Mouse (Mus musculus): ENCODE results near the gene S100a14. TPM values are rescaled to one million over a fixed set of nuclear protein-coding genes. Genes with fewer than 3 reads are reported as not detected.

Gene S100a14
- total and polyA plus RNA-seq, 2 experiments = not detected

- 25% methylated on average over 10 of the region's 10 CpGs for WGBS
- Histone ChIP-seq H3K79me2 (ENCODE audit: control insufficient read depth, insufficient read depth, low read length) (peaks cover 5% of the 10 kb centered on the region; the same call in 1 of the 2 replicates), H3K4me1 (ENCODE audit: control insufficient read depth, insufficient read depth, low read length) (peaks cover 7% of the 10 kb centered on the region), H3K36me3 (ENCODE audit: control insufficient read depth, insufficient read depth, low read length) (peaks cover under 1% of the 10 kb centered on the region), H3K4me3 (ENCODE audit: insufficient read depth, low read depth, low read length) (peak within 1 kb of the TSS; percentile 63), H3K27me3 (ENCODE audit: control insufficient read depth, insufficient read depth, low read length) (no peaks in the 10 kb centered on the region), H3K27ac (replicated peaks; ENCODE audit: insufficient read depth, low read depth, low read length) (peak within 1 kb of the TSS; percentile 73), H3K9ac (ENCODE audit: low read depth, low read length) (peak within 1 kb of the TSS; percentile 61)
- DNase-seq (ENCODE audit: extremely low read depth, low read depth, low spot score) = peak; percentile 89
- no peak for TF ChIP-seq CTCF (IDR thresholded peaks at IDR 0.05; ENCODE audit: low read depth, low read length)
- TF ChIP-seq POLR2A (IDR thresholded peaks at IDR 0.05; ENCODE audit: extremely low read depth, insufficient read depth, low read length) = peak; percentile 54; the same call in 1 of the 2 replicates
Observed at GRCm38 (mm10) chr3:90537141-90537904, 10.7 kb downstream of the S100a14 start, which contains the start of gene S100a16. S100a16 (plus strand) TSS chr3:90537254.

DNA sequence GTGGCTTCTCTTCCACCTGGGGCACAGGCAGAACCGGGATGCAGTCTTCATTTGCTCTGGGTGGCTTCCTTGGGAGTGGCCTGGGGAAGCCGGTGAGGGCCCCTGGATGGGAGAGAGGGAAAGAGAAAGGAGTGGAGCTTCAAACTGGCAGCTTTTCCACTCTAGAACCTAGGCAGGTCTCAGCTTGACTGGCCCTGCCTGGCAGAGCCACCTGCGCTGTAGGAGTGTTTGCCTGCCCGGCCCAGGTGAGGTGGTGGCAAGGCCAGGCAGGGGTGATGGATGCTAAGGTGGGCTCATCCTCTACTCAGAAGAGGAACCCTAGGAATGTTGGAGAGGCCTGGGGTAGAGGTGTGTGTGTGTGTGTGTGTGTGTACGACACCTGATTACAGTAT is 11.2 kb downstream of the S100a14 start:
- 56% methylated on average over 5 of the region's 5 CpGs for WGBS
- peak overlapping the region; percentile 73 for H3K27ac ChIP-seq (replicated peaks; ENCODE audit: insufficient read depth, low read depth, low read length)
- peak overlapping the region; percentile 61 for H3K9ac ChIP-seq (ENCODE audit: low read depth, low read length)

DNA sequence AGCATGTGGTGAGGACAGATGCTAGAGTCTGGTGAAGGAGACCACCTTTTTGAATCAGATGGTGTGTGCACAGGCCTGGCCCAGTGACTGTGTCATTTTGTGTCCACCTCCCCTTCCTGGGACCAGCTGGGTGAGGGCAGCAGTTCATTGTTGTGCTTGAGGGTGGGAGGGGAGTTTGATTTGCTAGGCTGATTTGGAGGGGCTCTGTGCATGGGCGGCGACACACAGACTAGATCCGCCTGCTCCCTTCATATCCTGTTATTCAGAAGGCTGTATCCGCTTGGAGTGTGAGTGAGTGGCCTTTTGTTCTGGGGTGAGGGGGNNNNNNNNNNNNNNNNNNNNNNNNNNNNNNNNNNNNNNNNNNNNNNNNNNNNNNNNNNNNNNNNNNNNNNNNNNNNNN is 14.2 kb downstream of the S100a14 start:
- H3K27me3 ChIP-seq (ENCODE audit: control insufficient read depth, insufficient read depth, low read length) = no peaks in the 10 kb centered on the region
- H3K4me3 ChIP-seq (ENCODE audit: insufficient read depth, low read depth, low read length) = peak overlapping the region; percentile 53
- H3K79me2 ChIP-seq (ENCODE audit: control insufficient read depth, insufficient read depth, low read length) = peaks cover 5% of the 10 kb centered on the region; the same call in 1 of the 2 replicates
- H3K9ac ChIP-seq (ENCODE audit: low read depth, low read length) = peak overlapping the region; percentile 55
- 80% methylated on average over 4 of the region's 4 CpGs for WGBS
- TF ChIP-seq POLR2A (IDR thresholded peaks at IDR 0.05; ENCODE audit: extremely low read depth, insufficient read depth, low read length) (no peak), CTCF (IDR thresholded peaks at IDR 0.05; ENCODE audit: low read depth, low read length) (no peak)
- H3K36me3 ChIP-seq (ENCODE audit: control insufficient read depth, insufficient read depth, low read length) = peaks cover 1% of the 10 kb centered on the region
- H3K27ac ChIP-seq (replicated peaks; ENCODE audit: insufficient read depth, low read depth, low read length) = peak overlapping the region; percentile 64
- peaks cover 7% of the 10 kb centered on the region for H3K4me1 ChIP-seq (ENCODE audit: control insufficient read depth, insufficient read depth, low read length)
- no peak for DNase-seq (ENCODE audit: extremely low read depth, low read depth, low spot score)

More for the DNA sequence above, 11.2 kb downstream of the S100a14 start:
- DNase-seq (ENCODE audit: extremely low read depth, low read depth, low spot score) = no peak
- Histone ChIP-seq H3K36me3 (ENCODE audit: control insufficient read depth, insufficient read depth, low read length) (peaks cover 1% of the 10 kb centered on the region), H3K4me3 (ENCODE audit: insufficient read depth, low read depth, low read length) (peak overlapping the region; percentile 63), H3K79me2 (ENCODE audit: control insufficient read depth, insufficient read depth, low read length) (peaks cover 5% of the 10 kb centered on the region; the same call in 1 of the 2 replicates), H3K27me3 (ENCODE audit: control insufficient read depth, insufficient read depth, low read length) (no peaks in the 10 kb centered on the region), H3K4me1 (ENCODE audit: control insufficient read depth, insufficient read depth, low read length) (peaks cover 7% of the 10 kb centered on the region)
- TF ChIP-seq CTCF (IDR thresholded peaks at IDR 0.05; ENCODE audit: low read depth, low read length) (no peak), POLR2A (IDR thresholded peaks at IDR 0.05; ENCODE audit: extremely low read depth, insufficient read depth, low read length) (no peak)

- Histone ChIP-seq H3K36me3 (ENCODE audit: control insufficient read depth, insufficient read depth, low read length) (no peaks in the 10 kb centered on the region), H3K79me2 (ENCODE audit: control insufficient read depth, insufficient read depth, low read length) (no peaks in the 10 kb centered on the region), H3K4me3 (ENCODE audit: insufficient read depth, low read depth, low read length) (no peak overlapping the region), H3K9ac (ENCODE audit: low read depth, low read length) (no peak overlapping the region), H3K27ac (replicated peaks; ENCODE audit: insufficient read depth, low read depth, low read length) (no peak overlapping the region), H3K4me1 (ENCODE audit: control insufficient read depth, insufficient read depth, low read length) (no peaks in the 10 kb centered on the region), H3K27me3 (ENCODE audit: control insufficient read depth, insufficient read depth, low read length) (no peaks in the 10 kb centered on the region)
- no peak for DNase-seq (ENCODE audit: extremely low read depth, low read depth, low spot score)
- 79% methylated on average over 5 of the region's 5 CpGs for WGBS
- no peak for TF ChIP-seq CTCF (IDR thresholded peaks at IDR 0.05; ENCODE audit: low read depth, low read length)
- no peak for TF ChIP-seq POLR2A (IDR thresholded peaks at IDR 0.05; ENCODE audit: extremely low read depth, insufficient read depth, low read length)
Observed at GRCm38 (mm10) chr3:90549676-90550420, 23.2 kb downstream of the S100a14 start.

GRCm38 (mm10) chr3:90550421-90550790 is 23.8 kb downstream of the S100a14 start:
- TF ChIP-seq CTCF (IDR thresholded peaks at IDR 0.05; ENCODE audit: low read depth, low read length) (no peak), POLR2A (IDR thresholded peaks at IDR 0.05; ENCODE audit: extremely low read depth, insufficient read depth, low read length) (no peak)
- H3K9ac ChIP-seq (ENCODE audit: low read depth, low read length) = no peak overlapping the region
- H3K27me3 ChIP-seq (ENCODE audit: control insufficient read depth, insufficient read depth, low read length) = no peaks in the 10 kb centered on the region
- H3K27ac ChIP-seq (replicated peaks; ENCODE audit: insufficient read depth, low read depth, low read length) = no peak overlapping the region
- no peak for DNase-seq (ENCODE audit: extremely low read depth, low read depth, low spot score)
- WGBS = 97% methylated on average over 2 of the region's 2 CpGs
- no peaks in the 10 kb centered on the region for H3K79me2 ChIP-seq (ENCODE audit: control insufficient read depth, insufficient read depth, low read length)
- H3K4me1 ChIP-seq (ENCODE audit: control insufficient read depth, insufficient read depth, low read length) = no peaks in the 10 kb centered on the region
- no peak overlapping the region for H3K4me3 ChIP-seq (ENCODE audit: insufficient read depth, low read depth, low read length)
- no peaks in the 10 kb centered on the region for H3K36me3 ChIP-seq (ENCODE audit: control insufficient read depth, insufficient read depth, low read length)
